Mouse (Mus musculus) midbrain, embryonic 12.5 days (tissue): Measurements from ENCODE around the gene Gipc2. TPM values are rescaled to one million over a fixed set of nuclear protein-coding genes. Genes with fewer than 3 reads are reported as not detected.
"Not testable (repeated sequence)": the region's sequence is repeated elsewhere in the genome, so short reads cannot be mapped to it uniquely, and the experiment has no call there.

Source experiments
- ATAC-seq: fragments of 200-750 bp; cut with Nextera tagmentation; 2 replicates; pipeline ENCODE4 v1.8.0; 2017; ENCODE audit warnings: low read depth, moderate TSS enrichment, moderate library complexity; ENCODE audit not compliant: low FRiP score
- H3K27ac ChIP-seq: fragments of 300-500 bp; sonication (generic); replicated peaks from 2 replicates; pipeline ENCODE4 v1.5.1; 2016; ENCODE audit warnings: mild to moderate bottlenecking
- H3K27me3 ChIP-seq: fragments of 300-500 bp; sonication (generic); 2 replicates; pipeline ENCODE4 v1.6.1; 2016; ENCODE audit warnings: mild to moderate bottlenecking
- H3K36me3 ChIP-seq: fragments of 300-500 bp; sonication (generic); 2 replicates; pipeline ENCODE4 v1.6.1; 2016
- H3K4me1 ChIP-seq: fragments of 300-500 bp; sonication (generic); 2 replicates; pipeline ENCODE4 v1.6.1; 2016
- H3K4me2 ChIP-seq: fragments of 300-500 bp; sonication (generic); replicated peaks from 2 replicates; pipeline ENCODE4 v1.6.1; 2016; ENCODE audit warnings: mild to moderate bottlenecking, moderate library complexity
- H3K4me3 ChIP-seq: fragments of 300-500 bp; sonication (generic); 2 replicates; pipeline ENCODE4 v1.5.1; 2016; ENCODE audit warnings: mild to moderate bottlenecking
- H3K9ac ChIP-seq: fragments of 300-500 bp; sonication (generic); replicated peaks from 2 replicates; pipeline ENCODE4 v1.6.1; 2016; ENCODE audit warnings: mild to moderate bottlenecking, moderate library complexity
- H3K9me3 ChIP-seq: fragments of 300-500 bp; sonication (generic); 2 replicates; pipeline ENCODE4 v1.6.1; 2016; ENCODE audit warnings: mild to moderate bottlenecking
- WGBS: fragments of 180-500 bp; shearing (Covaris S2); methylation state at CpG from one replicate; pipeline ENCODE4 v1.1.7; 2016; 5-methylcytosine and 5-hydroxymethylcytosine counted together
- polyA plus RNA-seq: library from polyadenylated mRNA; unstranded; fragments of >200 nt; fragmentation: Nextera tagmentation; extraction: Ambion mirVana; gene quantifications from 2 replicates; pipeline ENCODE4 v1.2.1, GENCODE M21; 2016

Gipc2 gene
- polyA plus RNA-seq, 1 experiment from 2014 or later, result 1.5 TPM

- H3K27ac ChIP-seq, result no peak overlapping the region
- no peak for ATAC-seq
- no peaks in the 10 kb centered on the region for H3K9me3 ChIP-seq
Measured at GRCm38 (mm10) chr3:152202942-152203341, 36.9 kb upstream of the Gipc2 start.

GRCm38 (mm10) chr3:152201651-152202050 lies 35.6 kb upstream of the Gipc2 start:
- Histone ChIP-seq H3K9ac (no peak overlapping the region), H3K27ac (no peak overlapping the region), H3K4me3 (no peak overlapping the region), H3K36me3 (no peaks in the 10 kb centered on the region), H3K9me3 (no peaks in the 10 kb centered on the region), H3K4me1 (no peaks in the 10 kb centered on the region), H3K4me2 (no peak overlapping the region), H3K27me3 (no peaks in the 10 kb centered on the region)
- 83% methylated on average over 2 of the region's 2 CpGs for WGBS
- ATAC-seq, result no peak

More at GRCm38 (mm10) chr3:152202942-152203341, 36.9 kb upstream of the Gipc2 start:
- H3K27me3 ChIP-seq, result no peaks in the 10 kb centered on the region
- H3K36me3 ChIP-seq, result no peaks in the 10 kb centered on the region
- no peak overlapping the region for H3K9ac ChIP-seq
- H3K4me2 ChIP-seq, result no peak overlapping the region
- H3K4me1 ChIP-seq, result no peaks in the 10 kb centered on the region
- H3K4me3 ChIP-seq, result no peak overlapping the region

GRCm38 (mm10) chr3:152201181-152201580 lies 35.2 kb upstream of the Gipc2 start:
- no peaks in the 10 kb centered on the region for H3K4me1 ChIP-seq
- 88% methylated on average over 3 of the region's 3 CpGs for WGBS
- H3K4me2 ChIP-seq, result no peak overlapping the region
- no peak overlapping the region for H3K4me3 ChIP-seq
- H3K9me3 ChIP-seq, result no peaks in the 10 kb centered on the region
- H3K27me3 ChIP-seq, result no peaks in the 10 kb centered on the region
- H3K9ac ChIP-seq, result no peak overlapping the region
- no peak for ATAC-seq
- no peaks in the 10 kb centered on the region for H3K36me3 ChIP-seq
- H3K27ac ChIP-seq, result no peak overlapping the region

GRCm38 (mm10) chr3:152199125-152199524 lies 33.1 kb upstream of the Gipc2 start:
- Histone ChIP-seq H3K4me2 (no peak overlapping the region), H3K4me3 (no peak overlapping the region), H3K27ac (no peak overlapping the region), H3K27me3 (no peaks in the 10 kb centered on the region), H3K4me1 (no peaks in the 10 kb centered on the region), H3K9me3 (no peaks in the 10 kb centered on the region), H3K36me3 (no peaks in the 10 kb centered on the region), H3K9ac (no peak overlapping the region)
- WGBS, result 57% methylated on average over 3 of the region's 3 CpGs
- no peak for ATAC-seq

- not testable (repeated sequence) for H3K9me3 ChIP-seq, H3K36me3 ChIP-seq, H3K4me3 ChIP-seq, H3K4me2 ChIP-seq, H3K9ac ChIP-seq, H3K27ac ChIP-seq, H3K27me3 ChIP-seq, ATAC-seq, H3K4me1 ChIP-seq
- whole genome bisulfite sequencing, result 44% methylated on average over 2 of the region's 2 CpGs
Measured at GRCm38 (mm10) chr3:152197246-152197645, 31.2 kb upstream of the Gipc2 start.

- ATAC-seq, result peak; percentile 96
- Histone ChIP-seq H3K27ac (peak overlapping the region; percentile 66), H3K27me3 (no peaks in the 10 kb centered on the region), H3K36me3 (no peaks in the 10 kb centered on the region), H3K4me3 (peak overlapping the region; percentile 43), H3K9me3 (no peaks in the 10 kb centered on the region), H3K4me1 (peaks cover 13% of the 10 kb centered on the region), H3K4me2 (peak overlapping the region; percentile 59), H3K9ac (peak overlapping the region; percentile 52)
- 1% methylated on average over 17 of the region's 17 CpGs for WGBS
Measured at GRCm38 (mm10) chr3:152193635-152194097, 27.6 kb upstream of the Gipc2 start.

GRCm38 (mm10) chr3:152193177-152193576 lies 27.1 kb upstream of the Gipc2 start:
- H3K4me3 ChIP-seq, result peak overlapping the region; percentile 43
- peak overlapping the region; percentile 59 for H3K4me2 ChIP-seq
- H3K36me3 ChIP-seq, result no peaks in the 10 kb centered on the region
- ATAC-seq, result no peak
- 19% methylated on average over 7 of the region's 7 CpGs for WGBS
- no peaks in the 10 kb centered on the region for H3K9me3 ChIP-seq
- no peaks in the 10 kb centered on the region for H3K27me3 ChIP-seq
- peaks cover 13% of the 10 kb centered on the region for H3K4me1 ChIP-seq
- peak overlapping the region; percentile 52 for H3K9ac ChIP-seq
- H3K27ac ChIP-seq, result peak overlapping the region; percentile 66

- ATAC-seq, result no peak
- peaks cover 13% of the 10 kb centered on the region for H3K4me1 ChIP-seq
- H3K27me3 ChIP-seq, result no peaks in the 10 kb centered on the region
- no peak overlapping the region; the same call in 1 of the 2 replicates for H3K9ac ChIP-seq
- no peaks in the 10 kb centered on the region for H3K9me3 ChIP-seq
- 57% methylated on average over 9 of the region's 11 CpGs for WGBS
- H3K4me3 ChIP-seq, result peak overlapping the region; percentile 27
- H3K36me3 ChIP-seq, result no peaks in the 10 kb centered on the region
- no peak overlapping the region for H3K27ac ChIP-seq
- H3K4me2 ChIP-seq, result peak overlapping the region; percentile 46
Measured at GRCm38 (mm10) chr3:152192238-152192931, 26.4 kb upstream of the Gipc2 start.

- 48% methylated on average over 6 of the region's 6 CpGs for WGBS
- Histone ChIP-seq H3K36me3 (no peaks in the 10 kb centered on the region), H3K9me3 (no peaks in the 10 kb centered on the region), H3K4me2 (peak overlapping the region; percentile 46), H3K9ac (no peak overlapping the region), H3K4me1 (peaks cover 13% of the 10 kb centered on the region), H3K27me3 (no peaks in the 10 kb centered on the region), H3K27ac (no peak overlapping the region), H3K4me3 (peak overlapping the region; percentile 27)
- ATAC-seq, result no peak
Measured at GRCm38 (mm10) chr3:152191791-152192237, 25.8 kb upstream of the Gipc2 start.

- 75% methylated on average over 9 of the region's 9 CpGs for WGBS
- H3K27ac ChIP-seq, result no peak overlapping the region
- peaks cover 13% of the 10 kb centered on the region for H3K4me1 ChIP-seq
- 0 out of 2 replicates have a peak overlapping the region, but pooled peaks have one; percentile 19 for H3K4me2 ChIP-seq
- no peak overlapping the region for H3K4me3 ChIP-seq
- no peak for ATAC-seq
- 0 out of 2 replicates have a peak overlapping the region, but pooled peaks have one; percentile 20 for H3K9ac ChIP-seq
- H3K9me3 ChIP-seq, result no peaks in the 10 kb centered on the region
- H3K36me3 ChIP-seq, result no peaks in the 10 kb centered on the region
- H3K27me3 ChIP-seq, result no peaks in the 10 kb centered on the region
Measured at GRCm38 (mm10) chr3:152190679-152191477, 24.8 kb upstream of the Gipc2 start.

GRCm38 (mm10) chr3:152189306-152189705 lies 23.3 kb upstream of the Gipc2 start:
- Histone ChIP-seq H3K4me3 (no peak overlapping the region), H3K9me3 (no peaks in the 10 kb centered on the region), H3K36me3 (0 out of 2 replicates have a peak, but pooled peaks cover 6% of the 10 kb centered on the region), H3K9ac (no peak overlapping the region), H3K4me2 (no peak overlapping the region), H3K27me3 (no peaks in the 10 kb centered on the region), H3K4me1 (peaks cover 13% of the 10 kb centered on the region), H3K27ac (no peak overlapping the region)
- 77% methylated on average over 4 of the region's 4 CpGs for WGBS
- ATAC-seq, result no peak

GRCm38 (mm10) chr3:152186106-152186505 lies 20.1 kb upstream of the Gipc2 start:
- Histone ChIP-seq H3K4me1 (0 out of 2 replicates have a peak, but pooled peaks cover under 1% of the 10 kb centered on the region), H3K27me3 (no peaks in the 10 kb centered on the region), H3K4me2 (no peak overlapping the region), H3K4me3 (no peak overlapping the region), H3K27ac (no peak overlapping the region), H3K9me3 (no peaks in the 10 kb centered on the region), H3K9ac (no peak overlapping the region), H3K36me3 (0 out of 2 replicates have a peak, but pooled peaks cover 6% of the 10 kb centered on the region)
- ATAC-seq, result no peak
- WGBS, result 92% methylated on average over 6 of the region's 6 CpGs
